Mouse (Mus musculus): Measurements from ENCODE around the gene Gpr173. TPM values are rescaled to one million over a fixed set of nuclear protein-coding genes. Genes with fewer than 3 reads are reported as not detected.
"Not testable (repeated sequence)": the region's sequence is repeated elsewhere in the genome, so short reads cannot be mapped to it uniquely, and the experiment has no call there.

Gpr173 gene
- polyA plus RNA-seq, 1 experiment, result 0.72 TPM

GRCm38 (mm10) chrX:152342903-152343302, 25.6 kb downstream of the Gpr173 start:
- H3K27ac ChIP-seq (ENCODE audit: control insufficient read depth, insufficient read depth, low read depth, low read length, poor library complexity), result peak overlapping the region; percentile 10
- TF ChIP-seq POLR2A (IDR thresholded peaks at IDR 0.05; ENCODE audit: borderline replicate concordance, control insufficient read depth, low read depth, low read length) (no peak), CTCF (IDR thresholded peaks at IDR 0.05; ENCODE audit: control insufficient read depth, insufficient read depth, low read length) (no peak)
- H3K4me1 ChIP-seq (ENCODE audit: control insufficient read depth, insufficient read depth, low read length), result no peaks in the 10 kb centered on the region
- H3K4me3 ChIP-seq (replicated peaks; ENCODE audit: control insufficient read depth, low read depth, low read length), result peak overlapping the region; percentile 74
- WGBS, result 30% methylated on average over 6 of the region's 6 CpGs

GRCm38 (mm10) chrX:152342358-152342901, 26.1 kb downstream of the Gpr173 start, which contains the start of gene Tspyl2:
Tspyl2 (minus strand) TSS chrX:152342425.
- Histone ChIP-seq H3K27ac (ENCODE audit: control insufficient read depth, insufficient read depth, low read depth, low read length, poor library complexity) (peak within 1 kb of the TSS; percentile 15), H3K4me1 (ENCODE audit: control insufficient read depth, insufficient read depth, low read length) (no peaks in the 10 kb centered on the region), H3K4me3 (replicated peaks; ENCODE audit: control insufficient read depth, low read depth, low read length) (peak within 1 kb of the TSS; percentile 74)
- WGBS, result 7% methylated on average over 24 of the region's 27 CpGs
- TF ChIP-seq POLR2A (IDR thresholded peaks at IDR 0.05; ENCODE audit: borderline replicate concordance, control insufficient read depth, low read depth, low read length) (peak; percentile 82; the same call in 1 of the 2 replicates), CTCF (IDR thresholded peaks at IDR 0.05; ENCODE audit: control insufficient read depth, insufficient read depth, low read length) (no peak)

GRCm38 (mm10) chrX:152341496-152341895, 27.0 kb downstream of the Gpr173 start:
- TF ChIP-seq POLR2A (IDR thresholded peaks at IDR 0.05; ENCODE audit: borderline replicate concordance, control insufficient read depth, low read depth, low read length) (no peak), CTCF (IDR thresholded peaks at IDR 0.05; ENCODE audit: control insufficient read depth, insufficient read depth, low read length) (no peak)
- Histone ChIP-seq H3K27ac (ENCODE audit: control insufficient read depth, insufficient read depth, low read depth, low read length, poor library complexity) (no peak overlapping the region), H3K4me3 (replicated peaks; ENCODE audit: control insufficient read depth, low read depth, low read length) (peak overlapping the region; percentile 43), H3K4me1 (ENCODE audit: control insufficient read depth, insufficient read depth, low read length) (no peaks in the 10 kb centered on the region; the same call in 1 of the 2 replicates)
- WGBS, result 38% methylated on average over 11 of the region's 11 CpGs

- peak overlapping the region; percentile 63; the same call in 1 of the 2 replicates for H3K27ac ChIP-seq (ENCODE audit: control insufficient read depth, insufficient read depth, low read depth, low read length, poor library complexity)
- 20% methylated on average over 33 of the region's 33 CpGs for WGBS
- no peaks in the 10 kb centered on the region; the same call in 1 of the 2 replicates for H3K4me1 ChIP-seq (ENCODE audit: control insufficient read depth, insufficient read depth, low read length)
- TF ChIP-seq POLR2A (IDR thresholded peaks at IDR 0.05; ENCODE audit: borderline replicate concordance, control insufficient read depth, low read depth, low read length) (0 out of 2 replicates have a peak, but pooled peaks have one; percentile 29), CTCF (IDR thresholded peaks at IDR 0.05; ENCODE audit: control insufficient read depth, insufficient read depth, low read length) (no peak)
- peak overlapping the region; percentile 70 for H3K4me3 ChIP-seq (replicated peaks; ENCODE audit: control insufficient read depth, low read depth, low read length)
Measured at GRCm38 (mm10) chrX:152336546-152337332, 31.8 kb downstream of the Gpr173 start.

DNA sequence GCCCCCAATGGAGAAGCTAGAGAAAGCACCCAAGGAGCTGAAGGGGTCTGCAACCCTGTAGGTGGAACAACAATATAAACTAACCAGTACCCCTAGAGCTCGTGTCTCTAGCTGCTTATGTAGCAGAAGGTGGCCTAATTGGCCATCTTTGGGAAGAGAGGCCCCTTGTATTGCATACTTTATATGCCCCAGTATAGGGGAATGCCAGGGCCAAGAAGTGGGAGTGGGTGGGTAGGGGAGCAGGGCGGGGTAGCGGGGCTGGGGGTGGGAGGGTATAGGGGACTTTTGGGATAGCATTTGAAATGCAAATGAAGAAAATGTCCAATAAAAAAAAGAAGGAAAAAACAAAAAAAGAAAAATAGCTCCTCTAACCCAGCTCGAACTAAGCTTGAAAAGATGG, 32.4 kb downstream of the Gpr173 start:
- 46% methylated on average over 4 of the region's 4 CpGs for WGBS
- not testable (repeated sequence) for H3K4me1 ChIP-seq (ENCODE audit: control insufficient read depth, insufficient read depth, low read length); H3K27ac ChIP-seq (ENCODE audit: control insufficient read depth, insufficient read depth, low read depth, low read length, poor library complexity); H3K4me3 ChIP-seq (replicated peaks; ENCODE audit: control insufficient read depth, low read depth, low read length)

GRCm38 (mm10) chrX:152329400-152329799, 39.1 kb downstream of the Gpr173 start:
- H3K4me3 ChIP-seq (replicated peaks; ENCODE audit: control insufficient read depth, low read depth, low read length); H3K27ac ChIP-seq (ENCODE audit: control insufficient read depth, insufficient read depth, low read depth, low read length, poor library complexity); H3K4me1 ChIP-seq (ENCODE audit: control insufficient read depth, insufficient read depth, low read length): not testable (repeated sequence)

GRCm38 (mm10) chrX:152327689-152328052, 40.8 kb downstream of the Gpr173 start:
- TF ChIP-seq POLR2A (IDR thresholded peaks at IDR 0.05; ENCODE audit: borderline replicate concordance, control insufficient read depth, low read depth, low read length) (no peak), CTCF (IDR thresholded peaks at IDR 0.05; ENCODE audit: control insufficient read depth, insufficient read depth, low read length) (no peak)

DNA sequence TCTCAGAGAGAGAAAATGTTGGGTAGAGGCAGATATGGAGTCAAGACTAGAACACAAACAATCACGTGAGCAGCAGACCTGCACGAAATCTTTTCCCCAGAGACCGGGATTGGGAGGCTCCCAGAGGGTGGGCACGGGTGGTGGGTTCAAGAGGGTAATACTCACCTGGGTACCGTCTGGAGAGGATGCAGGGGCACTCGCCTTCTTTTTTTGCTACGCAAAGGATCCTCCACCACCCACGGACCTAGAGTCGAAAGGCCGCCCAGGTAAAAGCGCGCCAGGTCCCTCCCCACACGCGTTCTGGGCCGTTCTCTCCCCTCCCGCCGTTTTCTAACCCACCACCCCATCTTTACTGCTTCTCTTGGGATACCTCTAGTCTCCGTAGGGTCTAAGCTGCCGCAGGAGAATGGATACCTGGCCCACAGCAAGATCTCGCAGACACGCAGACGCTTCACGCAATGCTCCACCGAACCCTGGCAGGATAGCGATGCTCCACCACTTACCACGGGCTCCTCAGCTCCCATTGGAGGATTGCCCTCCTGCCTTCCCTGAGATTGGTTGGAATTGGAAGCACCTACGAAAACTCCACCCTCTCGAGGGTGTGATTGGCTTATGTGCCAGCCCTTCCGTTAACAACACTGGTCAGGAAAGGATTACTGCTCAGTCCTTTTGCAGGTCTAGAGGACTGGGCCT, 41.4 kb downstream of the Gpr173 start, which contains the start of gene Kantr:
Gene Kantr, minus strand, starts transcription at position 500 of the 693 bp plus-strand sequence.
- peak within 1 kb of the TSS; percentile 92 for H3K4me3 ChIP-seq (replicated peaks; ENCODE audit: control insufficient read depth, low read depth, low read length)
- WGBS, result 9% methylated on average over 29 of the region's 29 CpGs
- no peaks in the 10 kb centered on the region for H3K4me1 ChIP-seq (ENCODE audit: control insufficient read depth, insufficient read depth, low read length)
- peak within 1 kb of the TSS; percentile 66 for H3K27ac ChIP-seq (ENCODE audit: control insufficient read depth, insufficient read depth, low read depth, low read length, poor library complexity)
- TF ChIP-seq POLR2A (IDR thresholded peaks at IDR 0.05; ENCODE audit: borderline replicate concordance, control insufficient read depth, low read depth, low read length) (0 out of 2 replicates have a peak, but pooled peaks have one; percentile 39), CTCF (IDR thresholded peaks at IDR 0.05; ENCODE audit: control insufficient read depth, insufficient read depth, low read length) (no peak)

More at GRCm38 (mm10) chrX:152327689-152328052, 40.8 kb downstream of the Gpr173 start:
- Histone ChIP-seq H3K4me3 (replicated peaks; ENCODE audit: control insufficient read depth, low read depth, low read length) (peak overlapping the region; percentile 35), H3K27ac (ENCODE audit: control insufficient read depth, insufficient read depth, low read depth, low read length, poor library complexity) (no peak overlapping the region), H3K4me1 (ENCODE audit: control insufficient read depth, insufficient read depth, low read length) (no peaks in the 10 kb centered on the region)
- WGBS, result 19% methylated on average over 8 of the region's 8 CpGs
